Mouse (Mus musculus) heart, adult 2 months (tissue): Measurements from ENCODE around the gene 5830473C10Rik.

Source experiments
- CTCF ChIP-seq: fragments of 200-600 bp; IDR thresholded peaks from 2 replicates; pipeline ENCODE4 v1.8.1; 2022; ENCODE audit warnings: antibody characterized with exemption, mild to moderate bottlenecking, moderate library complexity
- POLR2A ChIP-seq: fragments of 200-500 bp; IDR thresholded peaks from 2 replicates; pipeline ENCODE4 v1.6.1; 2011; ENCODE audit warnings: mild to moderate bottlenecking, low read depth, low read length, control low read depth; ENCODE audit not compliant: insufficient read depth

DNA sequence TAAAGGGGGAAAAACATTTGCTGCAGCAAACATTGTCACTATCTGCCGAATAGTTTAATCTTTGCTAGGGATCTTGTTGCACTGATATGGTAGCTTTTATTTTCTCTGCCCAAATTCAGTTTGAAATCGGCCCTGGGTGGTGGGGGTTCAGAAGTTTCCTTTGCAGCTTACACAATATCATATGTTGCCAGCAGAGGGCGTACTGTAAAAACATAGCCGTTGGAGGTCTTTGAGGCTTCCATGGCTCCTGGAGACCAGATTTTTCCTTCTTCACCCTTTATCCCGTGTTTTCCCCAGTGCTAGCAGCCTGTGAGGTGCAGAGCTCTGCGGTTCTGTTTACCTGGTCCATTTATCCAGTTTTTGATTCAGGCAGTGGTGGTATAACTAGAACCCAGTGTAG, 40.6 kb downstream of the 5830473C10Rik start:
- TF ChIP-seq POLR2A: no peak
- TF ChIP-seq CTCF: peak; percentile 73
